Mouse (Mus musculus) hindbrain, embryonic 16.5 days (tissue): ENCODE results near the gene Pdzd2. TPM values are rescaled to one million over a fixed set of nuclear protein-coding genes. Genes with fewer than 3 reads are reported as not detected.

Source experiments
- ATAC-seq: fragments of 200-750 bp; cut with Nextera tagmentation; 2 replicates; pipeline ENCODE4 v1.8.0; 2017; ENCODE audit warnings: moderate TSS enrichment, moderate library complexity
- H3K27ac ChIP-seq: fragments of 300-500 bp; sonication (generic); 2 replicates; pipeline ENCODE4 v1.5.1; 2014; ENCODE audit warnings: low read depth, mild to moderate bottlenecking, control low read depth, low read length, moderate library complexity
- H3K27me3 ChIP-seq: fragments of 300-500 bp; sonication (generic); replicated peaks from 2 replicates; pipeline ENCODE4 v1.6.1; 2014; ENCODE audit warnings: low read length; ENCODE audit not compliant: control insufficient read depth, insufficient read depth
- H3K36me3 ChIP-seq: fragments of 300-500 bp; sonication (generic); 2 replicates; pipeline ENCODE4 v1.6.1; 2014; ENCODE audit warnings: mild to moderate bottlenecking, low read length, moderate library complexity, mixed read lengths; ENCODE audit not compliant: control insufficient read depth, insufficient read depth
- H3K4me1 ChIP-seq: fragments of 300-500 bp; sonication (generic); 2 replicates; pipeline ENCODE4 v1.6.1; 2014; ENCODE audit warnings: low read depth, low read length; ENCODE audit not compliant: control insufficient read depth, insufficient read depth
- H3K4me2 ChIP-seq: fragments of 300-500 bp; sonication (generic); 2 replicates; pipeline ENCODE4 v1.6.1; 2014; ENCODE audit warnings: mild to moderate bottlenecking, low read length, control low read depth, moderate library complexity
- H3K4me3 ChIP-seq: fragments of 300-500 bp; sonication (generic); 2 replicates; pipeline ENCODE4 v1.5.1; 2014; ENCODE audit warnings: mild to moderate bottlenecking, low read length, control low read depth, moderate library complexity
- H3K9ac ChIP-seq: fragments of 300-500 bp; sonication (generic); 2 replicates; pipeline ENCODE4 v1.6.1; 2014; ENCODE audit warnings: low read depth, mild to moderate bottlenecking, control low read depth, low read length, moderate library complexity
- H3K9me3 ChIP-seq: fragments of 300-500 bp; sonication (generic); 2 replicates; pipeline ENCODE4 v1.6.1; 2014; ENCODE audit warnings: mild to moderate bottlenecking, low read length, moderate library complexity; ENCODE audit not compliant: control insufficient read depth
- WGBS: fragments of 180-500 bp; shearing (Covaris S2); extraction: QIAGEN DNeasy Blood & Tissue Kit; methylation state at CpG from one replicate; pipeline ENCODE4 v1.1.7; 2014; 5-methylcytosine and 5-hydroxymethylcytosine counted together
- polyA plus RNA-seq: library from polyadenylated mRNA; unstranded; fragments of >200 nt; fragmentation: Nextera tagmentation; extraction: Ambion mirVana; gene quantifications from 2 replicates; pipeline ENCODE4 v1.2.1, GENCODE M21; 2015

Pdzd2 gene
- polyA plus RNA-seq, 1 experiment from 2014 or later: 19.5 TPM

DNA sequence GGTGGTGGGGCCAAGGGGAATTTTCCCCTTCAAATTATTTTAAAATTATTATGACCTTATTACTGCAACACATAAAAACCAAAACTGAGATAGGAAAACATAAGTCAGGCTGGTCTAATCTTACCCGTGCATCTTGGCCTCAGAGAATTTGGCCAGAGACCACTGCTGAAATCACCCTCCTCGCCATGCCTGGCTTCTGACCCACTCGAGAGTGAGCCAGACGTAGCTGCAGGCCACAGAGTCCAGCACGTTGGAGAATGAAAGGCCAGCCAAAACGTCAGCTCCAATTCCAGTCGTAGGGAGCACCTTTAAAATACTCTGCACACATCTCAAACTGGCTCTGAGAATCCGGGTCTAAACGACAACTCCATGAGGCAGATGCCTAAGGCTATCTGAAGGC is 226.2 kb downstream of the Pdzd2 start:
- H3K4me2 ChIP-seq: no peak overlapping the region
- H3K4me3 ChIP-seq: no peak overlapping the region
- 79% methylated on average over 9 of the region's 9 CpGs for WGBS
- peaks cover 11% of the 10 kb centered on the region for H3K4me1 ChIP-seq
- no peaks in the 10 kb centered on the region for H3K27me3 ChIP-seq
- H3K9me3 ChIP-seq: no peaks in the 10 kb centered on the region
- no peak for ATAC-seq
- H3K27ac ChIP-seq: no peak overlapping the region
- H3K9ac ChIP-seq: no peak overlapping the region
- H3K36me3 ChIP-seq: no peaks in the 10 kb centered on the region

DNA sequence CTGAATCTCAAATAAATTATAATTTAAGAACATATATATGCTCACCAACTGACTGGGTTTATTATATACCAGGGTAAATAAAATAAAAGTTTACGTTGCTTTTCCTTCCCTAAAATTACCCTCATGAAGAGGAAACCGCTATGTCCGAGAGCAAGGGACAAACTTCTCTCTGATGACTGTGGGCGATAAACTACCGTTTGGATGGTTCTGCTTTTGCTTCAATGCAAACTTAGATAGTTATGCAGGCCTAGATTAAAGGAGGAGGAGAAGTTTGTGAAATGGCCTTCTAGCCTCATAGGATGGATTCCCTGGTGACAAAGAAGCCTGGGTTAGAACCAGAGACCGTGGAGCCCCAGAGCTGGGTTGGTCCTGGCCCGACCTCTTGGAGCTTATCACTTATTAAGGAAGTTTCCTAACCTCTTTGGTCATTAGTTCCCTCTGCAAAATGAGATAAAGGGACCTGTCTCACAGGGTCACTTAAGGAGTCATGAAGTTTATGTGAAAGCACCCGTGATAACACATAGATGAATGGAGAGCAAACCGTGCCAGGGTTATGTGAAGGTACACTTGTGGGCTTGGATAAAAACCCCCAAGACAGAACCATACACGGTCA is 230.9 kb downstream of the Pdzd2 start:
- ATAC-seq: no peak

DNA sequence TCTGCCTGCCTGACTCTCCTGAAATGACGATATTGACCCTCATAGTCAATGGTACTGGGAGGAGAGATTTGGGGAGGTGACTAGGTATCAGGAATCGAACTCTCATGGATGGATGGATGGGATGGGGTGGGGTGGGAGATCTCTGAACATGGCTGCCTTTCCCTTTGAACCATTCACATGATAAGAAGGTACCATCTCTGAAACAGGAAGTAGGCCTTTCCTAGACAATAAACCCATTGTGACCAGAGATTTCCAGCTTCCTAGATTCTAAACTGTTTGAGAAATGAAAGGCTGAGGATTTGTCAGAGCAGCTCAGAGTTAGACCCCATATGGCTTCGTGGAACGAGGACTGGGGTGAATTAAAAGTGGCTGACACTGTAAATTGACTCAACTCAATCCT is 232.2 kb downstream of the Pdzd2 start:
- no peak for ATAC-seq
- Histone ChIP-seq H3K9ac (no peak overlapping the region), H3K4me1 (peaks cover 16% of the 10 kb centered on the region), H3K27ac (no peak overlapping the region), H3K9me3 (no peaks in the 10 kb centered on the region), H3K27me3 (no peaks in the 10 kb centered on the region), H3K36me3 (no peaks in the 10 kb centered on the region), H3K4me2 (no peak overlapping the region), H3K4me3 (no peak overlapping the region)
- 82% methylated on average over 4 of the region's 4 CpGs for whole genome bisulfite sequencing

More for the DNA sequence above, 230.9 kb downstream of the Pdzd2 start:
- no peaks in the 10 kb centered on the region for H3K27me3 ChIP-seq
- no peaks in the 10 kb centered on the region for H3K36me3 ChIP-seq
- H3K9me3 ChIP-seq: no peaks in the 10 kb centered on the region
- H3K4me3 ChIP-seq: no peak overlapping the region
- 93% methylated on average over 10 of the region's 10 CpGs for WGBS
- H3K4me2 ChIP-seq: no peak overlapping the region
- H3K27ac ChIP-seq: no peak overlapping the region
- peaks cover 16% of the 10 kb centered on the region for H3K4me1 ChIP-seq
- H3K9ac ChIP-seq: no peak overlapping the region

GRCm38 (mm10) chr15:12506514-12506913 is 233.2 kb downstream of the Pdzd2 start:
- Histone ChIP-seq H3K4me1 (peaks cover 16% of the 10 kb centered on the region), H3K4me3 (no peak overlapping the region), H3K9ac (no peak overlapping the region), H3K4me2 (peak overlapping the region; percentile 11; the same call in 1 of the 2 replicates), H3K9me3 (no peaks in the 10 kb centered on the region), H3K36me3 (no peaks in the 10 kb centered on the region), H3K27me3 (no peaks in the 10 kb centered on the region), H3K27ac (no peak overlapping the region)
- WGBS: 61% methylated on average over 10 of the region's 10 CpGs
- ATAC-seq: peak; percentile 18

GRCm38 (mm10) chr15:12506085-12506484 is 233.6 kb downstream of the Pdzd2 start:
- Histone ChIP-seq H3K36me3 (no peaks in the 10 kb centered on the region), H3K4me1 (peaks cover 16% of the 10 kb centered on the region), H3K9me3 (no peaks in the 10 kb centered on the region), H3K27ac (no peak overlapping the region), H3K4me3 (no peak overlapping the region), H3K9ac (no peak overlapping the region), H3K4me2 (peak overlapping the region; percentile 11; the same call in 1 of the 2 replicates), H3K27me3 (no peaks in the 10 kb centered on the region)
- 23% methylated on average over 4 of the region's 4 CpGs for WGBS
- ATAC-seq: peak; percentile 54

DNA sequence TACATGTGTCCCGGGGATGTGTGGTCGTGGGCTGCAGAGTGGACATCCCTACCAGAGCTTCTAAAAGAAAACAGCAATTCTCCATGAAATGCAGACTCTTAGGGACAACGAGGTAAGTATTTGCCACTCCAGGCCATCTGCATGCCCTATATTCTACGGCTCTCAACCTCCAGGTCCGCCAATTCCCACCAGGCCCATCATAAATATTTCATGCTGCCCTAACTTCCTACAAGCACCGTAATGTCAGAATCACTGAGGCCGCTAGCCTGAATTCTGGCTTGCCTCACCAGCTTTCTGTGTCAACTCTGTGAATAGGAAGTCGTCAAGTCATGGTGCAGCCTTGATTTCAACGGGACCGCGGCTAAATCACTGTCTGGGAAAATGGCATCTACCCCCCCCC is 234.2 kb downstream of the Pdzd2 start:
- H3K27me3 ChIP-seq: no peaks in the 10 kb centered on the region
- H3K9ac ChIP-seq: no peak overlapping the region
- H3K4me1 ChIP-seq: peaks cover 16% of the 10 kb centered on the region
- no peak overlapping the region for H3K4me3 ChIP-seq
- H3K27ac ChIP-seq: no peak overlapping the region
- no peaks in the 10 kb centered on the region for H3K36me3 ChIP-seq
- 0 out of 2 replicates have a peak, but pooled peaks have one; percentile 3 for ATAC-seq
- H3K4me2 ChIP-seq: no peak overlapping the region
- H3K9me3 ChIP-seq: no peaks in the 10 kb centered on the region
- WGBS: 46% methylated on average over 11 of the region's 11 CpGs

- 93% methylated on average over 9 of the region's 9 CpGs for WGBS
- H3K4me3 ChIP-seq: no peak overlapping the region
- no peaks in the 10 kb centered on the region for H3K27me3 ChIP-seq
- no peak overlapping the region for H3K27ac ChIP-seq
- no peaks in the 10 kb centered on the region for H3K9me3 ChIP-seq
- no peaks in the 10 kb centered on the region for H3K36me3 ChIP-seq
- no peak overlapping the region for H3K4me2 ChIP-seq
- H3K4me1 ChIP-seq: peaks cover 16% of the 10 kb centered on the region
- no peak overlapping the region for H3K9ac ChIP-seq
- no peak for ATAC-seq
Observed at GRCm38 (mm10) chr15:12503907-12504306, 235.8 kb downstream of the Pdzd2 start.

- 66% methylated on average over 13 of the region's 13 CpGs for WGBS
- no peak overlapping the region for H3K27ac ChIP-seq
- no peaks in the 10 kb centered on the region for H3K9me3 ChIP-seq
- no peak overlapping the region for H3K9ac ChIP-seq
- H3K27me3 ChIP-seq: no peaks in the 10 kb centered on the region
- no peak overlapping the region for H3K4me2 ChIP-seq
- H3K36me3 ChIP-seq: no peaks in the 10 kb centered on the region
- no peak overlapping the region for H3K4me3 ChIP-seq
- peaks cover 13% of the 10 kb centered on the region for H3K4me1 ChIP-seq
- no peak; the same call in 1 of the 2 replicates for ATAC-seq
Observed at GRCm38 (mm10) chr15:12501924-12502548, 237.7 kb downstream of the Pdzd2 start.

GRCm38 (mm10) chr15:12500674-12501073 is 239.1 kb downstream of the Pdzd2 start:
- H3K4me1 ChIP-seq: peaks cover 3% of the 10 kb centered on the region; the same call in 1 of the 2 replicates
- H3K4me3 ChIP-seq: no peak overlapping the region
- H3K27me3 ChIP-seq: no peaks in the 10 kb centered on the region
- WGBS: 74% methylated on average over 4 of the region's 4 CpGs
- H3K9me3 ChIP-seq: no peaks in the 10 kb centered on the region
- H3K27ac ChIP-seq: no peak overlapping the region
- ATAC-seq: no peak
- H3K36me3 ChIP-seq: no peaks in the 10 kb centered on the region
- H3K9ac ChIP-seq: no peak overlapping the region
- H3K4me2 ChIP-seq: no peak overlapping the region
